Mouse (Mus musculus) kidney, embryonic 14.5 days (tissue): ENCODE results near the gene Foxp1. TPM values are rescaled to one million over a fixed set of nuclear protein-coding genes. Genes with fewer than 3 reads are reported as not detected.

Source experiments
- ATAC-seq: fragments of 200-750 bp; cut with Nextera tagmentation; 2 replicates; pipeline ENCODE4 v1.8.0; 2017; ENCODE audit warnings: moderate number of reproducible peaks, mild to moderate bottlenecking, moderate TSS enrichment, moderate library complexity; ENCODE audit not compliant: low FRiP score, low TSS enrichment
- H3K27ac ChIP-seq: fragments of 300-500 bp; sonication (generic); 2 replicates; pipeline ENCODE4 v1.5.1; 2014; ENCODE audit warnings: low read depth, mild to moderate bottlenecking, low read length, moderate library complexity, mixed read lengths
- H3K27me3 ChIP-seq: fragments of 300-500 bp; sonication (generic); 2 replicates; pipeline ENCODE4 v1.6.1; 2014; ENCODE audit warnings: mild to moderate bottlenecking, low read length; ENCODE audit not compliant: control insufficient read depth, insufficient read depth
- H3K36me3 ChIP-seq: fragments of 300-500 bp; sonication (generic); 2 replicates; pipeline ENCODE4 v1.6.1; 2014; ENCODE audit warnings: low read length, mixed read lengths; ENCODE audit not compliant: control insufficient read depth, insufficient read depth
- H3K4me1 ChIP-seq: fragments of 300-500 bp; sonication (generic); 2 replicates; pipeline ENCODE4 v1.6.1; 2014; ENCODE audit warnings: low read length, mixed read lengths; ENCODE audit not compliant: control insufficient read depth, insufficient read depth
- H3K4me2 ChIP-seq: fragments of 300-500 bp; sonication (generic); replicated peaks from 2 replicates; pipeline ENCODE4 v1.6.1; 2014; ENCODE audit warnings: low read depth, mild to moderate bottlenecking, low read length
- H3K4me3 ChIP-seq: fragments of 300-500 bp; sonication (generic); 2 replicates; pipeline ENCODE4 v1.5.1; 2014; ENCODE audit warnings: mild to moderate bottlenecking, low read length
- H3K9ac ChIP-seq: fragments of 300-500 bp; sonication (generic); 2 replicates; pipeline ENCODE4 v1.6.1; 2014; ENCODE audit warnings: low read depth, mild to moderate bottlenecking, low read length, moderate library complexity
- H3K9me3 ChIP-seq: fragments of 300-500 bp; sonication (generic); 2 replicates; pipeline ENCODE4 v1.6.1; 2016; ENCODE audit warnings: low read length; ENCODE audit not compliant: control insufficient read depth
- WGBS: fragments of 180-500 bp; shearing (Covaris S2); extraction: QIAGEN DNeasy Blood & Tissue Kit; methylation state at CpG from one replicate; pipeline ENCODE4 v1.1.7; 2014; 5-methylcytosine and 5-hydroxymethylcytosine counted together
- polyA plus RNA-seq: library from polyadenylated mRNA; unstranded; fragments of >200 nt; fragmentation: Nextera tagmentation; extraction: Ambion mirVana; gene quantifications from 2 replicates; pipeline ENCODE4 v1.2.1, GENCODE M21; 2014

Gene Foxp1
- polyA plus RNA-seq, 1 experiment from 2014 or later: 67.4 TPM

GRCm38 (mm10) chr6:99388741-99389675, 133.5 kb downstream of the Foxp1 start:
- Histone ChIP-seq H3K27me3 (no peaks in the 10 kb centered on the region), H3K4me2 (no peak overlapping the region), H3K4me1 (no peaks in the 10 kb centered on the region), H3K36me3 (no peaks in the 10 kb centered on the region; the same call in 1 of the 2 replicates), H3K9ac (no peak overlapping the region), H3K27ac (no peak overlapping the region), H3K9me3 (no peaks in the 10 kb centered on the region), H3K4me3 (no peak overlapping the region)
- ATAC-seq: no peak; the same call in 1 of the 2 replicates
- 65% methylated on average over 19 of the region's 19 CpGs for WGBS

- Histone ChIP-seq H3K36me3 (no peaks in the 10 kb centered on the region; the same call in 1 of the 2 replicates), H3K9me3 (no peaks in the 10 kb centered on the region), H3K9ac (no peak overlapping the region), H3K27ac (0 out of 2 replicates have a peak overlapping the region, but pooled peaks have one; percentile 10), H3K4me1 (no peaks in the 10 kb centered on the region), H3K27me3 (no peaks in the 10 kb centered on the region), H3K4me3 (no peak overlapping the region), H3K4me2 (no peak overlapping the region)
- ATAC-seq: no peak
- WGBS: 83% methylated on average over 5 of the region's 5 CpGs
Measured at GRCm38 (mm10) chr6:99388023-99388422, 134.5 kb downstream of the Foxp1 start.

- H3K4me3 ChIP-seq: no peak overlapping the region
- no peak for ATAC-seq
- no peak overlapping the region for H3K27ac ChIP-seq
- no peak overlapping the region for H3K4me2 ChIP-seq
- no peaks in the 10 kb centered on the region for H3K9me3 ChIP-seq
- H3K4me1 ChIP-seq: 0 out of 2 replicates have a peak, but pooled peaks cover 1% of the 10 kb centered on the region
- H3K9ac ChIP-seq: no peak overlapping the region
- no peaks in the 10 kb centered on the region; the same call in 1 of the 2 replicates for H3K27me3 ChIP-seq
- WGBS: 91% methylated on average over 2 of the region's 2 CpGs
- no peaks in the 10 kb centered on the region; the same call in 1 of the 2 replicates for H3K36me3 ChIP-seq
Measured at GRCm38 (mm10) chr6:99385059-99385604, 137.4 kb downstream of the Foxp1 start.

- peaks cover 9% of the 10 kb centered on the region for H3K4me1 ChIP-seq
- H3K27ac ChIP-seq: no peak overlapping the region
- H3K27me3 ChIP-seq: no peaks in the 10 kb centered on the region; the same call in 1 of the 2 replicates
- ATAC-seq: no peak
- H3K9ac ChIP-seq: no peak overlapping the region
- WGBS: 79% methylated on average over 4 of the region's 4 CpGs
- no peaks in the 10 kb centered on the region for H3K9me3 ChIP-seq
- H3K4me2 ChIP-seq: no peak overlapping the region
- no peaks in the 10 kb centered on the region; the same call in 1 of the 2 replicates for H3K36me3 ChIP-seq
- H3K4me3 ChIP-seq: no peak overlapping the region
Measured at GRCm38 (mm10) chr6:99383846-99384472, 138.6 kb downstream of the Foxp1 start.

GRCm38 (mm10) chr6:99380146-99380545, 142.4 kb downstream of the Foxp1 start:
- no peaks in the 10 kb centered on the region for H3K36me3 ChIP-seq
- no peak overlapping the region for H3K4me2 ChIP-seq
- no peak overlapping the region for H3K9ac ChIP-seq
- no peak overlapping the region for H3K4me3 ChIP-seq
- peaks cover 30% of the 10 kb centered on the region for H3K4me1 ChIP-seq
- H3K27me3 ChIP-seq: no peaks in the 10 kb centered on the region; the same call in 1 of the 2 replicates
- H3K27ac ChIP-seq: no peak overlapping the region
- 43% methylated on average over 5 of the region's 5 CpGs for WGBS
- ATAC-seq: 0 out of 2 replicates have a peak, but pooled peaks have one; percentile 22
- no peaks in the 10 kb centered on the region for H3K9me3 ChIP-seq

- Histone ChIP-seq H3K36me3 (no peaks in the 10 kb centered on the region), H3K4me3 (no peak overlapping the region), H3K9ac (no peak overlapping the region), H3K4me1 (peaks cover 36% of the 10 kb centered on the region), H3K9me3 (no peaks in the 10 kb centered on the region), H3K27me3 (no peaks in the 10 kb centered on the region; the same call in 1 of the 2 replicates), H3K4me2 (no peak overlapping the region), H3K27ac (no peak overlapping the region)
- ATAC-seq: peak; percentile 17; the same call in 1 of the 2 replicates
- 42% methylated on average over 7 of the region's 7 CpGs for WGBS
Measured at GRCm38 (mm10) chr6:99378997-99379710, 143.4 kb downstream of the Foxp1 start.

- ATAC-seq: no peak
- 75% methylated on average over 4 of the region's 4 CpGs for WGBS
- Histone ChIP-seq H3K9ac (no peak overlapping the region), H3K27me3 (no peaks in the 10 kb centered on the region; the same call in 1 of the 2 replicates), H3K4me3 (no peak overlapping the region), H3K4me2 (no peak overlapping the region), H3K27ac (no peak overlapping the region), H3K9me3 (no peaks in the 10 kb centered on the region), H3K4me1 (peaks cover 36% of the 10 kb centered on the region), H3K36me3 (no peaks in the 10 kb centered on the region)
Measured at GRCm38 (mm10) chr6:99377716-99378115, 144.8 kb downstream of the Foxp1 start.

- no peaks in the 10 kb centered on the region for H3K36me3 ChIP-seq
- H3K27ac ChIP-seq: no peak overlapping the region
- WGBS: 58% methylated on average over 2 of the region's 2 CpGs
- ATAC-seq: no peak
- no peak overlapping the region for H3K4me3 ChIP-seq
- H3K9me3 ChIP-seq: no peaks in the 10 kb centered on the region
- H3K4me2 ChIP-seq: no peak overlapping the region
- no peaks in the 10 kb centered on the region; the same call in 1 of the 2 replicates for H3K27me3 ChIP-seq
- peaks cover 38% of the 10 kb centered on the region for H3K4me1 ChIP-seq
- no peak overlapping the region for H3K9ac ChIP-seq
Measured at GRCm38 (mm10) chr6:99377131-99377530, 145.4 kb downstream of the Foxp1 start.
